Mouse (Mus musculus): ENCODE data around the gene Agt. TPM values are rescaled to one million over a fixed set of nuclear protein-coding genes. Genes with fewer than 3 reads are reported as not detected.

Gene Agt
- polyA plus RNA-seq, 1 experiment from 2014 or later: 14.5 TPM

- Histone ChIP-seq H3K9ac (ENCODE audit: low read depth, low read length) (no peak overlapping the region), H3K27me3 (replicated peaks; ENCODE audit: control insufficient read depth, insufficient read depth, low read length) (no peaks in the 10 kb centered on the region), H3K36me3 (ENCODE audit: control insufficient read depth, insufficient read depth, low read length) (no peaks in the 10 kb centered on the region), H3K4me1 (replicated peaks; ENCODE audit: control insufficient read depth, insufficient read depth, low read length) (no peaks in the 10 kb centered on the region), H3K27ac (ENCODE audit: low read depth, low read length) (no peak overlapping the region), H3K9me3 (ENCODE audit: control insufficient read depth, low read length) (no peaks in the 10 kb centered on the region), H3K4me3 (ENCODE audit: low read depth, low read length) (no peak overlapping the region), H3K4me2 (no peak overlapping the region)
- ATAC-seq (replicated peaks; ENCODE audit: low FRiP score) (no peak), DNase-seq (ENCODE audit: low spot score) (no peak)
- 73% methylated on average over 2 of the region's 2 CpGs for WGBS
Measured at GRCm38 (mm10) chr8:124586556-124586955, 17.1 kb upstream of the Agt start.

- DNase-seq (ENCODE audit: low spot score) (no peak), ATAC-seq (replicated peaks; ENCODE audit: low FRiP score) (no peak)
- no peak overlapping the region for H3K9ac ChIP-seq (ENCODE audit: low read depth, low read length)
Measured at GRCm38 (mm10) chr8:124585718-124586425, 16.4 kb upstream of the Agt start.

GRCm38 (mm10) chr8:124576751-124577150 is 7.2 kb upstream of the Agt start:
- Histone ChIP-seq H3K9ac (ENCODE audit: low read depth, low read length) (no peak overlapping the region), H3K4me2 (no peak overlapping the region), H3K27me3 (replicated peaks; ENCODE audit: control insufficient read depth, insufficient read depth, low read length) (no peaks in the 10 kb centered on the region), H3K9me3 (ENCODE audit: control insufficient read depth, low read length) (no peaks in the 10 kb centered on the region), H3K4me1 (replicated peaks; ENCODE audit: control insufficient read depth, insufficient read depth, low read length) (no peaks in the 10 kb centered on the region), H3K4me3 (ENCODE audit: low read depth, low read length) (no peak overlapping the region), H3K27ac (ENCODE audit: low read depth, low read length) (no peak overlapping the region), H3K36me3 (ENCODE audit: control insufficient read depth, insufficient read depth, low read length) (no peaks in the 10 kb centered on the region)
- WGBS: 82% methylated on average over 1 of the region's 1 CpGs
- no peak for ATAC-seq (replicated peaks; ENCODE audit: low FRiP score)
- no peak for DNase-seq (ENCODE audit: low spot score)

More at GRCm38 (mm10) chr8:124585718-124586425, 16.4 kb upstream of the Agt start:
- Histone ChIP-seq H3K4me2 (no peak overlapping the region), H3K9me3 (ENCODE audit: control insufficient read depth, low read length) (no peaks in the 10 kb centered on the region), H3K27me3 (replicated peaks; ENCODE audit: control insufficient read depth, insufficient read depth, low read length) (no peaks in the 10 kb centered on the region), H3K4me1 (replicated peaks; ENCODE audit: control insufficient read depth, insufficient read depth, low read length) (no peaks in the 10 kb centered on the region), H3K27ac (ENCODE audit: low read depth, low read length) (no peak overlapping the region), H3K4me3 (ENCODE audit: low read depth, low read length) (no peak overlapping the region), H3K36me3 (ENCODE audit: control insufficient read depth, insufficient read depth, low read length) (no peaks in the 10 kb centered on the region)
- 43% methylated on average over 3 of the region's 3 CpGs for WGBS

GRCm38 (mm10) chr8:124575811-124576210 is 6.3 kb upstream of the Agt start, which contains the start of gene Capn9:
Gene Capn9, plus strand, starts transcription at chr8:124576111.
- Histone ChIP-seq H3K27me3 (replicated peaks; ENCODE audit: control insufficient read depth, insufficient read depth, low read length) (no peaks in the 10 kb centered on the region), H3K27ac (ENCODE audit: low read depth, low read length) (no peak within 1 kb of the TSS)
- no peak for ATAC-seq (replicated peaks; ENCODE audit: low FRiP score)

GRCm38 (mm10) chr8:124573552-124574340 is 4.2 kb upstream of the Agt start:
- no peak overlapping the region for H3K4me2 ChIP-seq
- ATAC-seq (replicated peaks; ENCODE audit: low FRiP score) (peak; percentile 32; the same call in 1 of the 2 replicates), DNase-seq (ENCODE audit: low spot score) (peak; percentile 82)
- no peaks in the 10 kb centered on the region for H3K9me3 ChIP-seq (ENCODE audit: control insufficient read depth, low read length)
- no peaks in the 10 kb centered on the region for H3K27me3 ChIP-seq (replicated peaks; ENCODE audit: control insufficient read depth, insufficient read depth, low read length)
- H3K36me3 ChIP-seq (ENCODE audit: control insufficient read depth, insufficient read depth, low read length): no peaks in the 10 kb centered on the region
- H3K27ac ChIP-seq (ENCODE audit: low read depth, low read length): peak overlapping the region; percentile 0; the same call in 1 of the 2 replicates
- no peak overlapping the region for H3K4me3 ChIP-seq (ENCODE audit: low read depth, low read length)
- no peak overlapping the region for H3K9ac ChIP-seq (ENCODE audit: low read depth, low read length)
- WGBS: 60% methylated on average over 15 of the region's 15 CpGs
- 0 out of 2 replicates have a peak, but pooled peaks cover 2% of the 10 kb centered on the region for H3K4me1 ChIP-seq (replicated peaks; ENCODE audit: control insufficient read depth, insufficient read depth, low read length)

More at GRCm38 (mm10) chr8:124575811-124576210, 6.3 kb upstream of the Agt start, which contains the start of gene Capn9:
- no peak within 1 kb of the TSS for H3K9ac ChIP-seq (ENCODE audit: low read depth, low read length)
- H3K4me1 ChIP-seq (replicated peaks; ENCODE audit: control insufficient read depth, insufficient read depth, low read length): 0 out of 2 replicates have a peak, but pooled peaks cover 2% of the 10 kb centered on the region
- H3K36me3 ChIP-seq (ENCODE audit: control insufficient read depth, insufficient read depth, low read length): no peaks in the 10 kb centered on the region
- no peak within 1 kb of the TSS for H3K4me3 ChIP-seq (ENCODE audit: low read depth, low read length)
- no peak within 1 kb of the TSS for H3K4me2 ChIP-seq
- no peak for DNase-seq (ENCODE audit: low spot score)
- no peaks in the 10 kb centered on the region for H3K9me3 ChIP-seq (ENCODE audit: control insufficient read depth, low read length)
- 79% methylated on average over 8 of the region's 8 CpGs for WGBS

- ATAC-seq (replicated peaks; ENCODE audit: low FRiP score) (no peak), DNase-seq (ENCODE audit: low spot score) (no peak)
- Histone ChIP-seq H3K36me3 (ENCODE audit: control insufficient read depth, insufficient read depth, low read length) (no peaks in the 10 kb centered on the region), H3K4me2 (no peak overlapping the region), H3K9me3 (ENCODE audit: control insufficient read depth, low read length) (no peaks in the 10 kb centered on the region), H3K27ac (ENCODE audit: low read depth, low read length) (no peak overlapping the region), H3K27me3 (replicated peaks; ENCODE audit: control insufficient read depth, insufficient read depth, low read length) (no peaks in the 10 kb centered on the region), H3K9ac (ENCODE audit: low read depth, low read length) (no peak overlapping the region), H3K4me1 (replicated peaks; ENCODE audit: control insufficient read depth, insufficient read depth, low read length) (0 out of 2 replicates have a peak, but pooled peaks cover 2% of the 10 kb centered on the region), H3K4me3 (ENCODE audit: low read depth, low read length) (no peak overlapping the region)
Measured at GRCm38 (mm10) chr8:124572430-124572775, 2.9 kb upstream of the Agt start.

- no peak for DNase-seq (ENCODE audit: low spot score)
Measured at GRCm38 (mm10) chr8:124571732-124572429, 2.4 kb upstream of the Agt start.

GRCm38 (mm10) chr8:124569100-124569499 is 406 bp downstream of the Agt start:
- Histone ChIP-seq H3K36me3 (ENCODE audit: control insufficient read depth, insufficient read depth, low read length) (no peaks in the 10 kb centered on the region), H3K9ac (ENCODE audit: low read depth, low read length) (no peak overlapping the region), H3K27me3 (replicated peaks; ENCODE audit: control insufficient read depth, insufficient read depth, low read length) (no peaks in the 10 kb centered on the region), H3K9me3 (ENCODE audit: control insufficient read depth, low read length) (no peaks in the 10 kb centered on the region), H3K27ac (ENCODE audit: low read depth, low read length) (no peak overlapping the region), H3K4me3 (ENCODE audit: low read depth, low read length) (no peak overlapping the region), H3K4me1 (replicated peaks; ENCODE audit: control insufficient read depth, insufficient read depth, low read length) (0 out of 2 replicates have a peak, but pooled peaks cover 2% of the 10 kb centered on the region), H3K4me2 (peak overlapping the region; percentile 28)
- WGBS: 60% methylated on average over 2 of the region's 2 CpGs
- ATAC-seq (replicated peaks; ENCODE audit: low FRiP score): no peak
- DNase-seq (ENCODE audit: low spot score): no peak

More at GRCm38 (mm10) chr8:124571732-124572429, 2.4 kb upstream of the Agt start:
- Histone ChIP-seq H3K4me1 (replicated peaks; ENCODE audit: control insufficient read depth, insufficient read depth, low read length) (0 out of 2 replicates have a peak, but pooled peaks cover 2% of the 10 kb centered on the region), H3K36me3 (ENCODE audit: control insufficient read depth, insufficient read depth, low read length) (no peaks in the 10 kb centered on the region), H3K27me3 (replicated peaks; ENCODE audit: control insufficient read depth, insufficient read depth, low read length) (no peaks in the 10 kb centered on the region), H3K4me3 (ENCODE audit: low read depth, low read length) (no peak overlapping the region), H3K4me2 (no peak overlapping the region), H3K9ac (ENCODE audit: low read depth, low read length) (no peak overlapping the region), H3K27ac (ENCODE audit: low read depth, low read length) (peak overlapping the region; percentile 28), H3K9me3 (ENCODE audit: control insufficient read depth, low read length) (no peaks in the 10 kb centered on the region)
- 70% methylated on average over 8 of the region's 8 CpGs for WGBS
- ATAC-seq (replicated peaks; ENCODE audit: low FRiP score): no peak
